In genomic region chr11:26104680-26105079, GRCm38 (mm10) we compare ENCODE assay signal across 24 mouse cellular contexts.
A peak's percentile ranks its signal among the peaks of the same experiment; 100 is the strongest.
DNase-seq lines count a peak whose midpoint lies in the region; ATAC-seq lines count a peak whose summit lies in the region.
"Had no signal": no experiment of that assay in that cellular context is flagged by ENCODE, and none has a peak within 500 bp of the region (broad histone marks: within the 10 kb centered on the region; RNA-seq: fewer than 3 reads in every experiment).

No protein-coding gene starts in this region.

- peaks cover 21% of the 10 kb centered on the region for H3K4me1 ChIP-seq in midbrain, embryonic 14.5 days (ENCODE audit: control insufficient read depth, insufficient read depth, low read length)
- peaks cover 17% of the 10 kb centered on the region for H3K4me1 ChIP-seq in midbrain, embryonic 15.5 days
- H3K4me1 ChIP-seq: heart, embryonic 10.5 days had no signal

- no peak overlapping the region for H3K4me2 ChIP-seq in midbrain, embryonic 14.5 days (ENCODE audit: low read length)
- H3K4me2 ChIP-seq in midbrain, embryonic 15.5 days: no peak overlapping the region

- no peaks in the 10 kb centered on the region for H3K36me3 ChIP-seq in midbrain, embryonic 14.5 days (ENCODE audit: control insufficient read depth, insufficient read depth, low read length)
- no peaks in the 10 kb centered on the region for H3K36me3 ChIP-seq in midbrain, embryonic 15.5 days (replicated peaks)
- H3K36me3 ChIP-seq: forebrain, embryonic 10.5 days; heart, embryonic 10.5 days; heart, embryonic 13.5 days had no signal

- intact Hi-C loops in left cerebral cortex, postnatal 25 days (cut with DNase I): no loop called here

- H3K4me3 ChIP-seq in midbrain, embryonic 14.5 days (replicated peaks; ENCODE audit: low read depth, low read length): no peak overlapping the region
- H3K4me3 ChIP-seq in midbrain, embryonic 15.5 days: no peak overlapping the region
- H3K4me3 ChIP-seq: heart, adult 2 months; heart, embryonic 13.5 days had no signal

- no peaks in the 10 kb centered on the region for H3K9me3 ChIP-seq in midbrain, embryonic 14.5 days (ENCODE audit: control insufficient read depth, low read length)
- no peaks in the 10 kb centered on the region for H3K9me3 ChIP-seq in midbrain, embryonic 15.5 days
- H3K9me3 ChIP-seq: forebrain, embryonic 10.5 days; heart, embryonic 10.5 days; heart, embryonic 13.5 days had no signal

- 0 out of 2 replicates have a peak, but pooled peaks have one; percentile 18 for ATAC-seq in frontal cortex, adult (ENCODE audit: low TSS enrichment)
- no peak for ATAC-seq in midbrain, embryonic 14.5 days (ENCODE audit: low FRiP score, low TSS enrichment)
- ATAC-seq in midbrain, embryonic 15.5 days (replicated peaks): no peak
- ATAC-seq: CD4-positive, CD25-positive, alpha-beta regulatory T cell, adult 4 months; hindbrain, postnatal 0 days; inflammation-experienced regulatory T-cells, adult 6 months; intestine, embryonic 16.5 days had no signal

- no peak overlapping the region for H3K27ac ChIP-seq in midbrain, embryonic 14.5 days (replicated peaks; ENCODE audit: low read depth, low read length)
- H3K27ac ChIP-seq in midbrain, embryonic 15.5 days: no peak overlapping the region
- H3K27ac ChIP-seq: forebrain, embryonic 10.5 days; heart, adult 2 months; heart, embryonic 10.5 days; heart, embryonic 13.5 days; hindbrain, embryonic 14.5 days; hindbrain, postnatal 0 days had no signal

- DNase-seq in frontal cortex, postnatal 10 days (ENCODE audit: low spot score in 2 of 2): no peak
- peak; percentile 19 for DNase-seq in midbrain, embryonic 14.5 days
- peak; percentile 10 for DNase-seq in brain, adult 2 months (ENCODE audit: low read depth, low spot score)
- DNase-seq in left cerebral cortex, postnatal 25 days (ENCODE audit: low spot score in 2 of 2): no peak
- DNase-seq: adrenal gland, postnatal 10 days; adrenal gland, postnatal 36 days; cerebellum, adult 11-12 months; cerebellum, adult 8-10 months; cerebellum, postnatal 14 days; gastrocnemius, postnatal 10 days; gastrocnemius, postnatal 36 days; heart, adult 2 months; heart, postnatal 14 days; heart, postnatal 4 days had no signal

- H3K9ac ChIP-seq in midbrain, embryonic 14.5 days (replicated peaks; ENCODE audit: low read length): no peak overlapping the region
- no peak overlapping the region for H3K9ac ChIP-seq in midbrain, embryonic 15.5 days
- H3K9ac ChIP-seq: heart, embryonic 13.5 days; hindbrain, embryonic 14.5 days had no signal

- 13% methylated on average over 2 of the region's 2 CpGs for WGBS in midbrain, embryonic 14.5 days
- 17% methylated on average over 2 of the region's 2 CpGs for WGBS in midbrain, embryonic 15.5 days

- no peaks in the 10 kb centered on the region for H3K27me3 ChIP-seq in midbrain, embryonic 14.5 days (ENCODE audit: control insufficient read depth, insufficient read depth, low read length)
- H3K27me3 ChIP-seq in midbrain, embryonic 15.5 days (replicated peaks): no peaks in the 10 kb centered on the region
- H3K27me3 ChIP-seq: heart, embryonic 13.5 days had no signal

Comparison
In these comparisons a context has a peak if more than half of its experiments do, and no peak if none do; other contexts are left out.
1. DNase-seq: peak in midbrain, embryonic 14.5 days (single experiment) and brain, adult 2 months (single experiment); none in frontal cortex, postnatal 10 days (0 of 2) and left cerebral cortex, postnatal 25 days (0 of 2).